In the genomic region with DNA sequence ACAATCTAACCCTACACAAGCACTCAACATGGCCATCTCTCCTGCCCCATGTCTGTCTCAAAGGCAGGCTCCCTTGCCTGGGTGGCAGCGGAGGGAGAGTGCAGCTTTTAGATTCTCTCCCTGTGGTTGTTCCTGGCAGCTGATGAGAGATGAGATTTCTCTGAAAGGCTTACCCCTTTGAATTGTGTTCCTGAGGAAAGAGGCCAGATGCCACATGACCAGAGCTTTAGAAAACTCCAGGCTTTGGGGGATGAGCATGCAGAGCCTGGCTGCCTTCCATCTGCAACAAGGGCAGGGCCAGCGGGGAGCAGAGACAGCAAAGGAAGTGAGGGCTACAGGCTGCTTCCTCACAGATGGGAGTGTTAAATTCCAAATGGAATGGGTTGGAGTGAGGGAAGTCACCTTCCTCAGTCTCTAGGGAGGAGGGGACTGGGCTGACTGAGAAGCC, we compare ENCODE assay signal across 8 mouse cellular contexts. TPM values are rescaled to one million over a fixed set of nuclear protein-coding genes. Genes with fewer than 3 reads are reported as not detected.
DNase-seq lines count a peak whose midpoint lies in the region; ATAC-seq and TF ChIP-seq lines count a peak whose summit lies in the region.

No protein-coding gene starts in this region.

- peak overlapping the region; percentile 51 for H3K27ac ChIP-seq in left cerebral cortex, adult 2 months

- intact Hi-C loops in heart, postnatal 14 days (cut with DNase I), result no loop called here
- intact Hi-C loops in left cerebral cortex, adult 2 months (cut with DNase I), result no loop called here

- no peak for ATAC-seq in monocyte, adult 5-6 weeks (replicated peaks; ENCODE audit: insufficient number of reproducible peaks, low FRiP score, low TSS enrichment, poor library complexity, severe bottlenecking)

- peak; percentile 30 for DNase-seq in lung, postnatal 10 days
- DNase-seq in lung, postnatal 14 days, result no peak
- peak; percentile 47 to 76 for DNase-seq in cerebellum, postnatal 4 days (ENCODE audit: low spot score in 2 of 2)
- peak; percentile 6 to 24 for DNase-seq in heart, postnatal 14 days
- peak; percentile 53 to 56 for DNase-seq in left cerebral cortex, adult 2 months (ENCODE audit: extremely low spot score in 1 of 2, low spot score in 2 of 2)
- peak; percentile 63 for DNase-seq in right cerebral cortex, postnatal 25 days
- DNase-seq in gastrocnemius, adult 8-10 months (ENCODE audit: low spot score in 2 of 2), result no peak

- H3K4me3 ChIP-seq in left cerebral cortex, adult 2 months, result no peak overlapping the region

- TF ChIP-seq CTCF in left cerebral cortex, adult 2 months (IDR thresholded peaks at IDR 0.05), result no peak

RNA-seq across cellular contexts. Expression of a gene that starts 26.7 kb away (rescaled TPM):
- 10 to 100 TPM; 42.1 to 47.4 TPM for total RNA-seq in heart, postnatal 14 days (2021)
- 100 to 1,000 TPM; 330 to 336 TPM for total RNA-seq in left cerebral cortex, adult 2 months (2021)
- 100 to 1,000 TPM; 236 to 270 (median 260) TPM for total RNA-seq in gastrocnemius, adult 8-10 months (2022)
- total RNA-seq in monocyte, adult 5-6 weeks (2017), result not detected in 3 replicates

Comparison
In these comparisons a context has a peak if more than half of its experiments do, and no peak if none do; other contexts are left out.
1. DNase-seq: peak in lung, postnatal 10 days (single experiment), cerebellum, postnatal 4 days (2 of 2), heart, postnatal 14 days (2 of 2), left cerebral cortex, adult 2 months (2 of 2) and right cerebral cortex, postnatal 25 days (single experiment); none in lung, postnatal 14 days (single experiment) and gastrocnemius, adult 8-10 months (0 of 2).
2. RNA of a gene that starts 26.7 kb away (total RNA-seq): 330 to 336 TPM in left cerebral cortex, adult 2 months, 236 to 270 TPM in gastrocnemius, adult 8-10 months and 42.1 to 47.4 TPM in heart, postnatal 14 days; not detected in monocyte, adult 5-6 weeks; every median in the first group is over 10 times any median in the second.